Mouse (Mus musculus) cerebellum, postnatal 25 days (tissue): ENCODE results near the gene Arhgap6.
"Not testable (repeated sequence)": the region's sequence is repeated elsewhere in the genome, so short reads cannot be mapped to it uniquely, and the experiment has no call there.

Experiments
- DNase-seq, 2 experiments: peaks; one replicate each; pipeline ENCODE4 v3.0.0; 2021; ENCODE audit warnings: mixed read lengths in 2 of 2

Gene Arhgap6

GRCm38 (mm10) chrX:169320668-169321005, 525.7 kb downstream of the Arhgap6 start:
- DNase-seq: not testable (repeated sequence)

- DNase-seq: no peak
These were observed 531.2 kb downstream of the Arhgap6 start for GRCm38 (mm10) chrX:169325929-169326595.

- DNase-seq: peak in 1 of 2 experiments; percentile 20
These were observed 537.4 kb downstream of the Arhgap6 start for GRCm38 (mm10) chrX:169332264-169332663.

- DNase-seq: no peak
These were observed 542.7 kb downstream of the Arhgap6 start for GRCm38 (mm10) chrX:169337559-169337958.

GRCm38 (mm10) chrX:169338213-169338612, 543.3 kb downstream of the Arhgap6 start:
- DNase-seq: no peak
